Mouse (Mus musculus): Measurements from ENCODE around the gene Plcb4. TPM values are rescaled to one million over a fixed set of nuclear protein-coding genes. Genes with fewer than 3 reads are reported as not detected.

The Plcb4 gene
- polyA plus RNA-seq, 1 experiment = 33.0 TPM

- TF ChIP-seq POLR2A (IDR thresholded peaks at IDR 0.05; ENCODE audit: low read depth, low read length) (no peak), CTCF (IDR thresholded peaks at IDR 0.05; ENCODE audit: borderline replicate concordance, insufficient read depth, low read length) (no peak)
- Histone ChIP-seq H3K27ac (ENCODE audit: insufficient read depth, low read length) (no peak overlapping the region), H3K4me1 (ENCODE audit: control insufficient read depth, insufficient read depth, low read length) (no peaks in the 10 kb centered on the region), H3K4me3 (ENCODE audit: insufficient read depth, low read length) (no peak overlapping the region)
Observed at GRCm38 (mm10) chr2:135901015-135901414, 242.2 kb downstream of the Plcb4 start.

- TF ChIP-seq POLR2A (IDR thresholded peaks at IDR 0.05; ENCODE audit: low read depth, low read length) (no peak), CTCF (IDR thresholded peaks at IDR 0.05; ENCODE audit: borderline replicate concordance, insufficient read depth, low read length) (no peak)
- H3K4me3 ChIP-seq (ENCODE audit: insufficient read depth, low read length) = no peak overlapping the region
- no peaks in the 10 kb centered on the region for H3K4me1 ChIP-seq (ENCODE audit: control insufficient read depth, insufficient read depth, low read length)
- no peak overlapping the region for H3K27ac ChIP-seq (ENCODE audit: insufficient read depth, low read length)
Observed at GRCm38 (mm10) chr2:135904262-135904661, 245.5 kb downstream of the Plcb4 start.

DNA sequence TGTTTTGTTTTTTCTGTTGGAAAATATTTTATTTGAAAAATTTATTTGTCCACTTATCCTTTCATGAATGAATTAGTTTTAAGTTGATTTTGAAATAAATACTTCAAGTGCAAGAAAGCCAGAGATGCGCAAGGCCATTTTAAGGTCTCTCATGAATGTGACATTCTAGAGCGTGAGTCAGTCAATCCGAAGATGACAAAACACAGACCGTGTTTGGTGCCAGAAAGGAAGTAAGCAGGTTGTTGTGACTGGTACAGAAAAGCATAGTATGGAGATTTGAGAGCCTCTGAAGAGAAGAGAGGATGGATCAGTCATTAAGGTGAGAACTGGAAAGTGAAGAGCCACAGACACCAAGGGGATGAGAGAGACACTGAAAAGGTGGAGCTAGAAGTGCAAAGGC lies 246.0 kb downstream of the Plcb4 start:
- Histone ChIP-seq H3K4me3 (ENCODE audit: insufficient read depth, low read length) (no peak overlapping the region), H3K4me1 (ENCODE audit: control insufficient read depth, insufficient read depth, low read length) (no peaks in the 10 kb centered on the region), H3K27ac (ENCODE audit: insufficient read depth, low read length) (no peak overlapping the region)
- no peak for TF ChIP-seq CTCF (IDR thresholded peaks at IDR 0.05; ENCODE audit: borderline replicate concordance, insufficient read depth, low read length)
- no peak for TF ChIP-seq POLR2A (IDR thresholded peaks at IDR 0.05; ENCODE audit: low read depth, low read length)

- peak overlapping the region; percentile 93 for H3K27ac ChIP-seq (ENCODE audit: insufficient read depth, low read length)
- no peak for TF ChIP-seq CTCF (IDR thresholded peaks at IDR 0.05; ENCODE audit: borderline replicate concordance, insufficient read depth, low read length)
- TF ChIP-seq POLR2A (IDR thresholded peaks at IDR 0.05; ENCODE audit: low read depth, low read length) = 0 out of 2 replicates have a peak, but pooled peaks have one; percentile 32
- H3K4me3 ChIP-seq (ENCODE audit: insufficient read depth, low read length) = no peak overlapping the region
- H3K4me1 ChIP-seq (ENCODE audit: control insufficient read depth, insufficient read depth, low read length) = peaks cover 12% of the 10 kb centered on the region
Observed at GRCm38 (mm10) chr2:135914343-135915261, 255.8 kb downstream of the Plcb4 start.

- TF ChIP-seq POLR2A (IDR thresholded peaks at IDR 0.05; ENCODE audit: low read depth, low read length) (no peak), CTCF (IDR thresholded peaks at IDR 0.05; ENCODE audit: borderline replicate concordance, insufficient read depth, low read length) (no peak)
- Histone ChIP-seq H3K27ac (ENCODE audit: insufficient read depth, low read length) (no peak overlapping the region), H3K4me3 (ENCODE audit: insufficient read depth, low read length) (no peak overlapping the region), H3K4me1 (ENCODE audit: control insufficient read depth, insufficient read depth, low read length) (peaks cover 12% of the 10 kb centered on the region)
Observed at GRCm38 (mm10) chr2:135915928-135916327, 257.1 kb downstream of the Plcb4 start.

DNA sequence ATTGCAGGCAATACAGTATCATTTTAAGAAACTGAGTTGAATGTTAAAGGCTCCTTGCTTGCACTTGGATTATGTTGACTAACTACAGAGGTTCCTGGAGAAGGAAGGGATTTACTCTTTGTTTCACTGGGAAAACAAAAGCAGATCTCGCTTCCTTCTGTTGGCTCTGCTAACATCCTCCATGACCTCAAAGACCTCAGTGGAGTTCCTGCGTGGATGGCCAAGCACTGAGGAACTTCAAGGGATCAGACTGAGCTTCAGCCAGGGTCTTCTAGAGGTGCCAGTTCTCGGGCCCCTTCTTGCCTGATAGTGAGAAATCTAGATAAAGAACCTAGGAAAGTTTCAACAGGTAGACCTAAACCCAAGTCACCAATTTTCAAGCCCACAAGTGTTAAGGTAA lies 258.2 kb downstream of the Plcb4 start:
- Histone ChIP-seq H3K4me3 (ENCODE audit: insufficient read depth, low read length) (no peak overlapping the region), H3K27ac (ENCODE audit: insufficient read depth, low read length) (no peak overlapping the region), H3K4me1 (ENCODE audit: control insufficient read depth, insufficient read depth, low read length) (peaks cover 12% of the 10 kb centered on the region)
- no peak for TF ChIP-seq CTCF (IDR thresholded peaks at IDR 0.05; ENCODE audit: borderline replicate concordance, insufficient read depth, low read length)
- TF ChIP-seq POLR2A (IDR thresholded peaks at IDR 0.05; ENCODE audit: low read depth, low read length) = no peak

DNA sequence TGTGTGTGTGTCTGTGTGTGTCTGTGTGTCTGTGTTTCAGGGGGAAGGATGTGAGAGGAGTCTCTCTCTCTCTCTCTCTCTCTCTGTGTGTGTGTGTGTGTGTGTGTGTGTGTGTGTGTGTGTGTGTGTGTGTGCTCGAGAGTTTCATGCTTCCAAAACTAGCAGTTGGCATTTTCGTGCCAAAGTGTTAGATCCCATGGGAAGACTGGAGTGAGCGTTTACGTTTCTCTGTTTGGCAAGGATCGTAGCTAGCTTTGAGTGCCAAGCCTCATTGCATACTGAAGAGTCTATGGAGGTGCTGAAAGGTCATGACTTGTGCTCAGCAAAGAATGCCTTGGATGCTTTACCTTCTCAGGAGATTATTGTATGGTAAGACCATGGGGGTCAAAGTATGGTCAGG lies 259.3 kb downstream of the Plcb4 start:
- no peak overlapping the region for H3K27ac ChIP-seq (ENCODE audit: insufficient read depth, low read length)
- TF ChIP-seq POLR2A (IDR thresholded peaks at IDR 0.05; ENCODE audit: low read depth, low read length) (no peak), CTCF (IDR thresholded peaks at IDR 0.05; ENCODE audit: borderline replicate concordance, insufficient read depth, low read length) (no peak)
- H3K4me1 ChIP-seq (ENCODE audit: control insufficient read depth, insufficient read depth, low read length) = peaks cover 12% of the 10 kb centered on the region
- H3K4me3 ChIP-seq (ENCODE audit: insufficient read depth, low read length) = no peak overlapping the region

- Histone ChIP-seq H3K4me3 (ENCODE audit: insufficient read depth, low read length) (no peak overlapping the region), H3K27ac (ENCODE audit: insufficient read depth, low read length) (no peak overlapping the region), H3K4me1 (ENCODE audit: control insufficient read depth, insufficient read depth, low read length) (peaks cover 6% of the 10 kb centered on the region)
- TF ChIP-seq CTCF (IDR thresholded peaks at IDR 0.05; ENCODE audit: borderline replicate concordance, insufficient read depth, low read length) (no peak), POLR2A (IDR thresholded peaks at IDR 0.05; ENCODE audit: low read depth, low read length) (no peak)
Observed at GRCm38 (mm10) chr2:135919641-135920040, 260.8 kb downstream of the Plcb4 start.

- Histone ChIP-seq H3K27ac (ENCODE audit: insufficient read depth, low read length) (no peak overlapping the region), H3K4me3 (ENCODE audit: insufficient read depth, low read length) (no peak overlapping the region), H3K4me1 (ENCODE audit: control insufficient read depth, insufficient read depth, low read length) (no peaks in the 10 kb centered on the region)
- no peak for TF ChIP-seq CTCF (IDR thresholded peaks at IDR 0.05; ENCODE audit: borderline replicate concordance, insufficient read depth, low read length)
- no peak for TF ChIP-seq POLR2A (IDR thresholded peaks at IDR 0.05; ENCODE audit: low read depth, low read length)
Observed at GRCm38 (mm10) chr2:135926660-135927343, 268.0 kb downstream of the Plcb4 start.
